Mouse (Mus musculus) thymus, postnatal 4 days (tissue): ENCODE data around the gene Olfr127.
"Not testable (repeated sequence)": the region's sequence is repeated elsewhere in the genome, so short reads cannot be mapped to it uniquely, and the experiment has no call there.

Source experiments
- DNase-seq: peaks from one replicate; pipeline ENCODE4 v3.0.0; 2021

Olfr127 gene

GRCm38 (mm10) chr17:37900137-37900536, at the start of gene Olfr127:
Gene Olfr127 (plus strand): TSS chr17:37900437.
- DNase-seq: no peak

- DNase-seq: no peak
Observed at GRCm38 (mm10) chr17:37863901-37864300, 36.3 kb upstream of the Olfr127 start.

GRCm38 (mm10) chr17:37869676-37870205, 30.5 kb upstream of the Olfr127 start:
- no peak for DNase-seq

DNA sequence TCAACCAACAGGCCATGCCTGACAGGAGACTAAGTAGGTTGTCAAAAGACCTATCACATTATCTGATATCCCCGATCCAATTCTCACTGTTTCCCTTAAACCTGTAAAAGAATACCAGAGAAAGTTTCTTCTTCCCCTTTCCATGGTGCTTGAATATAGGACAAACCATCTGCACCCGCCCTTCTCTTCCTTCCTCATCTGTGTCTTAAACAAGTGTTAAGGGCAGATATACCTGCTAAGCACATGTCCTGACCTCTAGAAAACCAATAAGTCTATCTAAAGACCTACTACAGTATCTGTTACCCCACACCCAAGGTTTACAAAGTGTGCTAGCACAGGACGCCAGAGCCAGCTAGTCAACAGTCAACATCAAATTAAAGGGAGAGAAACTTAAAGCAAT, 26.4 kb upstream of the Olfr127 start:
- no peak for DNase-seq

DNA sequence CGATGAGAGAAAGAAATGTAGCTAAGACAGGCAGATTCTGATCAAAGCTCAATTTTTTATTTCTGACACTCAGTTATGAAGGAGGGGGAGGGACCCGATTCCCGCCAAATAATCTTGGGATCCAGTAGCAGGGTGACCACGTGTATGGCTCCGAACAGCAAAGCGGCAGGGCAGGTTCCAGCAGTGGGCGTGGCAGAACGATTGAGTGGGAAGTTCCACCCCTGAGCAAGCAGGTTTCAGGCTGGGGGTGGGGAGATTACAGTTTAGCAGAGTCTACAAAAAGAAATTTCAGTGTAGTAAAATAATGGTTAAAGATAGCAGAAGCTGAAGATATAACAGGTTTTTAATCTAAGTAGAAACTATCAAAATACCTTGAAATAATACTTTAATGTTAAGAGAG, 6.6 kb downstream of the Olfr127 start:
- DNase-seq: not testable (repeated sequence)

DNA sequence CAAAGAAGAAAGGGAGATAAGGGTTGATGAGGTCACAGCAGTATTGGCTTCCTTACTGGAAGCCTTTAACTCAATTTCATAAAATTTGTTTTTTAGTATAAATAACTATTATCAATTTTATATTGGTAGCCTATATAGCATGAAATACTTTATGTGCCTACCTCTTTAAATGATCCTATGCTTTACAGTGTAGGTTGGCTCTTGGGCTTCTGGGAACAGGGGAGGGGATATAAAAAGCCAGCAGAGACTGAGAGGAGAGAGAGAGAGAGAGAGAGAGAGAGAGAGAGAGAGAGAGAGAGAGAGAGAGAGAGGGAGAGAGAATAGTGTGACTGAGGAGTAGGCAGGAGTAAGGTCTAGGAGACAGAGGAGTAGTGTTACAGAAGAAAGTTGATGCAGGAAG, 20.0 kb downstream of the Olfr127 start, which contains the start of gene Olfr128:
Gene Olfr128 (plus strand): TSS at position 301 of the 400 bp plus-strand sequence.
- DNase-seq: no peak

DNA sequence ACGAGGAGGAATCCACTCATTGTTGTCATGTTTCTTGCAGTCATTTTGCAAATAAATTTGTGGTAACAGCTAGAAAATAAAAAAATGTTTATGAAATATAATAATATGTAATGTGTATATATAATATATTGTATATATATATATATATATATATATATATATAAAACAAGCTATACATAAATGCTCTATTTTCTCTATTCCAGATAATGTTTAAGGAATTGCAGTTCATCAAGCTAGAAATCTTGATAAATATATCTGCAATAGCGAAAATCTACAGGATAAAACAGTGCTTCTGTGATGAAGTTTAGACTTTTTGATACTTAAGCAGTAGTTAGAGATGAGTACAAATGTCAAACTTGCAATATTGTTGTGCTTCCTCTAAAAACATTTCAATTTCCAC, 52.7 kb downstream of the Olfr127 start, which contains the start of gene Olfr761:
Gene Olfr761 (minus strand): TSS at position 101 of the 400 bp plus-strand sequence.
- no peak for DNase-seq
